Mouse (Mus musculus): ENCODE data around the gene Lyzl4. TPM values are rescaled to one million over a fixed set of nuclear protein-coding genes. Genes with fewer than 3 reads are reported as not detected.

Lyzl4 gene
- total and polyA plus RNA-seq, 3 experiments, result not detected

- TF ChIP-seq CTCF (conservative IDR thresholded peaks at IDR 0.05 in 1 of 2, IDR thresholded peaks at IDR 0.05 in 1 of 2; ENCODE audit: low read depth in 2 of 2, low read length in 2 of 2), result no peak
- no peak for TF ChIP-seq ZKSCAN1 (IDR thresholded peaks at IDR 0.05; ENCODE audit: borderline replicate concordance, low read depth, low read length)
- TF ChIP-seq SMC3 (IDR thresholded peaks at IDR 0.05; ENCODE audit: low read depth, low read length), result no peak
- H3K79me2 ChIP-seq (replicated peaks; ENCODE audit: control insufficient read depth, extremely low read depth, insufficient read depth, poor library complexity, severe bottlenecking), result no peaks in the 10 kb centered on the region
- H3K4me3 ChIP-seq (replicated peaks in 1 of 3; ENCODE audit: low read depth in 2 of 3, low read length in 2 of 3, poor library complexity in 1 of 3), result no peak overlapping the region
- dilution Hi-C loops (cut with MboI; ENCODE audit: extremely low pct_ligation_motif_present, extremely low pct_unique_long_range_greater_than_20kb, low sequenced_read_pairs), result no loop called here
- no peak for DNase-seq (ENCODE audit: extremely low read depth)
- H3K27ac ChIP-seq (ENCODE audit: insufficient read depth, low read depth), result no peak overlapping the region
- peaks cover 17% of the 10 kb centered on the region for H3K9me3 ChIP-seq (replicated peaks; ENCODE audit: low read length)
- H3K27me3 ChIP-seq (replicated peaks), result peaks cover 31% of the 10 kb centered on the region
- no peaks in the 10 kb centered on the region for H3K36me3 ChIP-seq (replicated peaks in 1 of 2; ENCODE audit: control insufficient read depth in 1 of 2, insufficient read depth in 1 of 2, low read length in 1 of 2)
- no peak overlapping the region for H3K4me2 ChIP-seq (ENCODE audit: insufficient read depth, low read depth, poor library complexity, severe bottlenecking)
- in situ Hi-C loops (cut with MboI; ENCODE audit: low pct_ligation_motif_present, low pct_unique_long_range_greater_than_20kb, low sequenced_read_pairs), result no loop called here
- no peaks in the 10 kb centered on the region for H3K4me1 ChIP-seq (ENCODE audit: control insufficient read depth in 1 of 2, insufficient read depth in 2 of 2)
- H3K9ac ChIP-seq (ENCODE audit: insufficient read depth, low read depth), result no peak overlapping the region
Measured at GRCm38 (mm10) chr9:121641235-121641915, 521 bp downstream of the Lyzl4 start.

- no peak for DNase-seq (ENCODE audit: extremely low read depth)
- H3K79me2 ChIP-seq (replicated peaks; ENCODE audit: control insufficient read depth, extremely low read depth, insufficient read depth, poor library complexity, severe bottlenecking), result no peaks in the 10 kb centered on the region
- no peak overlapping the region for H3K27ac ChIP-seq (ENCODE audit: insufficient read depth, low read depth)
- dilution Hi-C loops (cut with MboI; ENCODE audit: extremely low pct_ligation_motif_present, extremely low pct_unique_long_range_greater_than_20kb, low sequenced_read_pairs), result no loop called here
- no peak overlapping the region for H3K4me2 ChIP-seq (ENCODE audit: insufficient read depth, low read depth, poor library complexity, severe bottlenecking)
- no peak overlapping the region for H3K4me3 ChIP-seq (replicated peaks in 1 of 3; ENCODE audit: low read depth in 2 of 3, low read length in 2 of 3, poor library complexity in 1 of 3)
- peaks cover 17% of the 10 kb centered on the region for H3K9me3 ChIP-seq (replicated peaks; ENCODE audit: low read length)
- in situ Hi-C loops (cut with MboI; ENCODE audit: low pct_ligation_motif_present, low pct_unique_long_range_greater_than_20kb, low sequenced_read_pairs), result no loop called here
- peaks cover 32% of the 10 kb centered on the region for H3K27me3 ChIP-seq (replicated peaks)
- TF ChIP-seq PAX5 (IDR thresholded peaks at IDR 0.05; ENCODE audit: low read length) (no peak), HCFC1 (IDR thresholded peaks at IDR 0.05; ENCODE audit: low read depth, low read length) (no peak), JUN (IDR thresholded peaks at IDR 0.05; ENCODE audit: insufficient read depth, low read depth, low read length) (no peak), NRF1 (IDR thresholded peaks at IDR 0.05; ENCODE audit: low read depth, low read length) (no peak), USF1 (IDR thresholded peaks at IDR 0.05; ENCODE audit: low read depth, low read length) (no peak), NELFE (IDR thresholded peaks at IDR 0.05; ENCODE audit: low read depth, low read length) (no peak), POLR2A (IDR thresholded peaks at IDR 0.05; ENCODE audit: low read depth, low read length) (no peak), MAZ (IDR thresholded peaks at IDR 0.05; ENCODE audit: low read depth, low read length) (no peak), IRF4 (IDR thresholded peaks at IDR 0.05; ENCODE audit: low read depth, low read length) (no peak), ZC3H11A (IDR thresholded peaks at IDR 0.05; ENCODE audit: low read depth, low read length) (no peak), CHD1 (IDR thresholded peaks at IDR 0.05; ENCODE audit: low read depth, low read length) (no peak), POLR2AphosphoS2 (IDR thresholded peaks at IDR 0.05; ENCODE audit: low read depth, low read length) (no peak)
- H3K9ac ChIP-seq (ENCODE audit: insufficient read depth, low read depth), result no peak overlapping the region
- H3K4me1 ChIP-seq (ENCODE audit: control insufficient read depth in 1 of 2, insufficient read depth in 2 of 2), result no peaks in the 10 kb centered on the region
- H3K36me3 ChIP-seq (replicated peaks in 1 of 2; ENCODE audit: control insufficient read depth in 1 of 2, insufficient read depth in 1 of 2, low read length in 1 of 2), result no peaks in the 10 kb centered on the region
Measured at GRCm38 (mm10) chr9:121639790-121640189, 2.1 kb downstream of the Lyzl4 start.
